Mouse (Mus musculus) frontal cortex, postnatal 36 days (tissue): ENCODE data around the gene Cachd1.
A peak's percentile ranks its signal among the peaks of the same experiment; 100 is the strongest.

Source experiments
- DNase-seq, 2 experiments: peaks; one replicate each; pipeline ENCODE4 v3.0.0; 2022; ENCODE audit warnings: low spot score in 2 of 2

Gene Cachd1

DNA sequence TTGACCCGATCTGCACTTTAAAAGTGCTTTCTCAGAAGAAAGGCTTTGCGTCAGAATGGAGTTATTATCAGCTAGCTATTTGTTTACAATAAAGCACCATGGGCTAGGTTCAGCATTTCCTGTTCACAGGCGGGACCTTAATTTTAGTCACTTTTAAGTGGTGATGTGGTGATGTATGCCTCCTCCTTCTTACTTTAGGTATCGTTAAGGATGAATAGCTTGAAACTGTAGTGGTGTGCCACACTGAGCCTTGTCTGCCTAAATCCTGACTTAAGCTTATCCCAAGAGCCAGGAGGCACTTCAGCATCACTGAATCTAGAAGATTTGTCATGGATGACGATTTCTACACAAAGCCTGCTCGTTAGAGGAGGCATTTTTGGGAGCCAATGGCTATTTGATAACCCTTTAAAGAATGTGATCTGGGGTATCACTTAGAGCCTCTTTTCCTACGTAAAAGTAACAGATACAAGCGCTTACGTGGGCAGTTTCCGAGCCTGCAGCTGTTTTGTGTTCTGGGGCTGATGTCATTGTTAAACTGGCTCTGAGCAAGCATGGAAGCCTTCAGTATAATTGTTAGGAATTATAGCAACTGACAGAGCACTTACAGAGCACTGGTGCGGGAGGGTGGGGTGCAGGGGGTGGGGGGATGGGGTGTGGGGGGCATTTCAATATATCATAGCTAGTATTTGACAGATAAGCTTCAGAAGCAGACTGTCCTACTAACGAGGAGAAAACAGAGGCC lies 89.7 kb downstream of the Cachd1 start:
- DNase-seq: no peak

DNA sequence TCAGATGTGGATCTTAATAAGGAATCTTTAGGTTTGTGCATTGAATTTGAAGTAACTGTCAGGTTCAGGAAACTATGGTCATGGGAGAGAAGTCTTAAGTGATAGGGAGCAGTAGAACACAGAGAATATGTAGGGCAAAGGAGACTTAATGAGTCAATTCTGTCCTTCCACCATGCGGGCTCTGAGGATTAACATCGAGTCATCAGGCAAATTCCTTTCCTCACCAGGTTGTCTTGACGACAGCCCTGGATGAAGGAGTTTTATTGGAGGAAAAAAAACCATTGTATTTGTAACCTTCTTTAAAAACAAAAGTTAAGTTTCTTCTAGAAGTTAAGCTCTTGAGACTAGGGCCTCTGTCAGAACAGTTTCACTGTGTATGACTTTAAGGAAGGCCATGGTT lies 100.9 kb downstream of the Cachd1 start:
- no peak for DNase-seq

DNA sequence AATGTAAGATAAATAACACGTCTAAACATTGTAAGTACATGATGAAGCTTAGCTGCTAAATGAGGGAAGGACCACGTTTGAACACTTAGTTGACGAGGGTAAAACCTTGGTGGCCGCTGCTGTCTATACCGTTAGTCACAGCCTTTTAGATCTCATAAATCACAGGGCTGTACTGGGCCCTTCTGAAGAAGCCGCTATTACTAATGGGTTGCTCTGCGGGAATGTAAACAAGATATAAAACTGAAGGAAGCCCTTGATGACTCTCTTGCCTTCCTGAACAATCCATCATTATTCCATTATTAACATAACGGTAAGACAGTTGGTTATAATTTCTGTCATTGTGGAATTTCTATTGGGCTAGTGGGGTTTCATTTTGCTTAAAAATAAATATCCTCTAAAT lies 102.9 kb downstream of the Cachd1 start:
- DNase-seq: no peak

DNA sequence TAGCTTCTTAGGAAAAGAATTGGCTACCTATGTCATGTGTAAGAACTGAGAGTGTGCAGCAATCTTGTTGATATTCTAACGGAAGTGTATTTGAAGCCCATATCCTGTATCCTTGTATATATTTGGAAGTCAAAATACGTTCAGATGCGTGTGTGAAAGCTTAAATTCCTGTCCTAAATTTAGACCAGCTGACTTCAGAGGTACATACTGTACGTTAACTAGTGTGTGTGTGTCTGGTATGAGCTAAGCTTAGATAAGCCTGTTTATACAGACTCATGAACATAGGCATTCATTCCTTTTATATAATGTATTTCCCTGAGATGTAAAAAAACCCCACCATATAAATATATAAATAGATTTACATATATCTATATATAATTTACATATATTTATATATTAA lies 103.6 kb downstream of the Cachd1 start:
- no peak for DNase-seq

DNA sequence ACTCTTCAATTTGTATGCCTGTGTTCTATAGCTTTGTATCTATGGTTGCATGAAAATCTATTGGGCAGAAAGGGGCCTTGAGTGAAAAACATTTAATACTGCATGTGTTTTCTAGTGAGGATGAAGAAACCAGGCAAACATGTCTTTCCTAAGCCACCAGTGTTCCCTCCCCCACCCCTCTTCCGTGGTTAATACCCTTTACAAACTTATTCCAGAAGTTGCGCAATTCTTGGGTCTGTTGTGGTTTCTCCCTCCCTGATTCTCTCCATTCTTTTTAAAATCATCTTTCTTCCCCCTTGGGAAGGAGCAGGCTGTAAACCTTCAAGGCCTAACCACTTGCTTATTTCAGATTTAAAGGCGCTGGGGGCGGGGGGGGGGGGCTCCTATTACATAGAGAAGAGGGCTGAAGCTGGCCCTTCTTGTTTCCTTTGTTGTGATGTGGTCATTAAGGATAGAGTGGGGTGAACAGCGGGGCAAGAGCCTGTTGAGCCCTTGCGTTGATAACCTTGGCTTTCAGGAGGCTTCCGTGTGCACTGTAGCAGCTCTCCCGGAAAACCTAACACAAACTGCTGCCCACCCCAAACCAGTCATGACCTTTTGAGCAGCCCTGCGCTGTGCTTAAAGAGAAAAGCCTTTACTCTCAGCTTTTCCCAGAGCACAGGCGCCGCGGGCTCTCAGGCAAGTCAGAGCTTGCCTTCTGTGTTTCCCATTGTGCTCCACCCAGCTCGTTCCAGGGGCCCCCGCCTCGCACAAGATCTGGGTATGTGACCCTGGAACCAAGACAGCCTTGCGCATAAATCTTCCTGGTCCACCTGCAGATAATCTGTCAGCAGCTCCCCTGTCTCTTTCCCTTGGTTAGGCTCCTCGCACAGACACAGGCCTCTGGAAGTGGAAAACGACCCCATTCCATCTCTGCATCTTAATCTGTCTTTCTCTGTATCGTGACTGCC lies 109.6 kb downstream of the Cachd1 start:
- DNase-seq: no peak

DNA sequence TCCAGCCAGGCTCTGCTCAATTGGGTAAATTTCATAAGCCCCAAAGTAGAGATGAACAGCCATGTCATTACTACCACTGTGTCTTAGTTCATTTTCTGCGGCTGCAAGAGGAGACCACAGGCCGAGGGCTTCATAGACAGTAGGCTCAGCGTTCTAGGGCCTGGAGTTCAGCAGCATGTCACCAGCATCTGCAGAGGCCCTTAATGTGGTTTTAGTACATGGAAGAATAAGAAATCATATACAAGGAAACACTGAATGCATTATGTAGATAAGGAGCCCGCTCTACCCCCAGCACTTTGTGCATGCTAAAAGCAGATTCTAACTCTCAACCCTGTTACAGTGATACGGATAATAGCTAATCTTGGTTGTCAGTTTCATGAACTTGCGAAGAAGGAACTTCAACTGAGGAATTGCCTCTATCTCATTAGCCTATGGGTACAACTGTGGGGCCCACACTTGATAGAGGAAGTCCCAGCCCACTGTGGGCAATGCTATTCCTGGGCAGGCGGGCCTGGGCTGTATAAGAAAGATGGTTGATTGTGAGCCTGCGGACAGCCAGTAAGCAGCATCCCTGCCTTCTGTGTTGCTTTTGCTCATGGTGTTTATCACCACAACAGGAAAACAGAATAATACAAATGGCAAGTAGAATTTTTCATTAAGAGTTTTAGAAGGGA lies 110.4 kb downstream of the Cachd1 start:
- DNase-seq: no peak

DNA sequence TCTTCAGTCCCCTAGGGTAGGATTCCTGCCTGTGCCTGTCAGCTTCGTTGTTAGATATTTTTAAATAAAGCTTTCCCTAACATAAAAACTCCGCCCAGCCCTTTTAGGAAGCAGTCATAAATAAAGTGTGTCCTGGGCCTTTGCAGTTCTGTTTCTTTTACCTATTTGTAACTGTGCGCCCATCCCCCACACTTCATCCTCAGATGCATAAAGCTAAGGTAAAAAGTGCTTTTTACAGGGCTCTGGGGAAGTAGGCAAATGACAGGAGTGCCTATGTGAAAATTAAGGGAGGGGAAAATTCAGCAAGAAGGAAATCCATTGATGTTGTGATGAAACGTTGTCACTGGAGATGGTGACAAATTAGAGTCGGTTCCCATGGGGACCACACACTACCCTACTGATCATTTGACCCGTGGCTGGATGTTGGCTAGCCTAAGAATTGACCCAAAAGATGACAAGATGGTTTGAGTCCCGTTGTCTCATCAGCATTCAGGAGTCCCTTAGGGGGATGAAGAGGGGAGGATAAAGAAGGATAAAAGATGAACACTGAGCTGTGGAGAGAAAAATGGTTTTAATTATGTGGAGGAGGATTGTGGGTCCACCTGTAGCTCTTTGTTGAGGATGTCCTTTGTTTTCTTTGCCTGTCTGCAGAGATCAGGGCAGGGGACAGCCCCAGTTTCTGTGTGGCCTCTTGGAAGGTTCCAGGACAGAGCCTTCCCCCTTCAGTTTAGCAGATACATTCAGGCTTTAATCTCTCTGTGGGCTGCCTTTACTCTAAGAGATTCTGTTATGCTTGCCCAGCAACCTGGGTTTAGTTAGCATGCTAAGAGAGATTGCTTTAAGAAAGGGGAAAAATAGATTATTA lies 113.9 kb downstream of the Cachd1 start:
- no peak for DNase-seq

DNA sequence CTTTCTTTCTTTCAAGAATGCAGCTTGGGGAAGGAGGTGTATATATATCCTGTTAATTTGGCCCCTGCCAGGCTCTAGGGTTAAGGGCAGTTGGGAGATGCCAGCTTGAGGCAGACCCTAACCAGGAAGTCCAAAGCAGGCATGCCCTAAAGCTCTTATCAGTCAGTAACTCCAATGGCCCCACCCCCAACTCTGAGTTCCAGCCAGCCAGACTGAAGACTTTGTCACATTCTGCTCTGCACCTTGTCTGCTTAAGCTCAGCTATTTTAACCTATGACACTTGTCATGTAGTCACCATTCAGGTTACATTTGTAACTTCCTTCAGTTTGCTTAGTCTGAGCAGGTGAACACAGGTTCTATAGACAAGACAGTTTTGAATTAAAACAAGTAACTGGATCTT lies 117.3 kb downstream of the Cachd1 start:
- DNase-seq: no peak

DNA sequence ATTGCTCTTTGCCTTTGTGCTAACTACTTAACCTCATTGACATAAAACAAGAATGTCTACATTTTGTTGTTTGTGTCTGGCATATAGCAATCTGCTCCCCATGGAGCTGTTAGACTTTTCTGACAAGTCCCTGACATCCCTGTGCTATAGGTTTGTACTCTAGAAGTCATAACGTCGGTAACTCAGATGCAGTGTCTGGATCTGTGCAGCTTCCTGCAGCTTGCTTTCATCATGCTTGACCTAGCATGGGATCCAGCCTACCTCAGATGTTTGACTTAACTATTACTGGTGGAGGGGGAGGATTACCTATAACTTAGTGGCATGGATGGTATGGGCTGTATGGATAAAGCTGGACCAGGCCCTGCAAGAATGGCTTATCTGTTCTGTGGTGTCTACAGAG lies 117.7 kb downstream of the Cachd1 start:
- no peak for DNase-seq

DNA sequence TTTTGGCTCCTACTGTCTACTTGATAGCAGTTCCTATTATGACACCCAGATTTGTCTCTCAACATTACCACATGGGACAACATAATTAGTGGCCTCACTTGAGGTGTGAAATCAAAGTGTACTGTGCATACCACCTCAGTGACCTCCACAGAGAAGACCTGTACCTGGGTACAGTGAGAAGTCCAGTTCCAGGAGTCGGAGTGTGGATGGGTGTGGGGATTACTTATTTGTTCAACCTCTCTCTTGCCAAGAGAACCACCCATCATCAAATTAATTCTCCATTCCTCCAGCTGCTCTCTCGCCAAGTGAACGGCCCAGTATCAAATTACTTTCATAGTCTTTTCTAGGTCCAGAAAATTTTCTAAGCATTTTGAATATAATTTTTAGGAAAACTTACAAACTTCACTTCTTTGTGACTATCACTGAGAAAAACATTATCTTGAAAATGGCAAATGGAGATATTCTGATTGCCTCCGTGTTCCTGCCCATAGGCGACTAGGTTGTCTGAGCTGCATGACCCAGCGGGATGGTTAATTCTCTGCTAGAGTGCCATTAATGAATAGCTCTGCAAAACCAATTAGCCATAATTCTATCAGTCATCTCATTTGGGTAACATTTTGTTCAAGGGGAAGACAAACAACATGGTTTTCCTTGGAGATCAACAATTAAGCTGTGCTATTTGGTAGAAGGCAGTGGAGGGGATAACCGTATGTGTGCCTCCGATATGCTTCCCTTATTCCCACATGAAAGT lies 120.0 kb downstream of the Cachd1 start:
- DNase-seq: no peak

DNA sequence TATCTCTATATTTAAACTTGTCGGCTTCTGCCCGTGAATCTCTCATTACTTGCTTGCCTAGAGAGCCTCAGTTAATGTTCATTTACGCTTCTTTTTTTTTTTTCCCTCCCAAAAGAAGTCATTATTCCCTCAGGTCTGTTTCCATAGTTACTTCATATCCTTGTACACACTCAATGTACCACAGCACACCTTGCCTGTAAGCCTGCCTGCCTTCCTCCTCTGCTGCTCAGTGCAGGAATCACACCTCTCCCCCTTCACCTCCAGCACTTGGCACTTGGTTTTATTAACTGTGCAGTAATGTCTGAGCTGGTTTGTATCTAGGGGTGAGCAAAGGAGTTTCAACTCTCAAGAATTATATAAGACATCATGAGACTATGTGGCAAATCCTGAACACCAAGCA lies 121.5 kb downstream of the Cachd1 start:
- DNase-seq: no peak

DNA sequence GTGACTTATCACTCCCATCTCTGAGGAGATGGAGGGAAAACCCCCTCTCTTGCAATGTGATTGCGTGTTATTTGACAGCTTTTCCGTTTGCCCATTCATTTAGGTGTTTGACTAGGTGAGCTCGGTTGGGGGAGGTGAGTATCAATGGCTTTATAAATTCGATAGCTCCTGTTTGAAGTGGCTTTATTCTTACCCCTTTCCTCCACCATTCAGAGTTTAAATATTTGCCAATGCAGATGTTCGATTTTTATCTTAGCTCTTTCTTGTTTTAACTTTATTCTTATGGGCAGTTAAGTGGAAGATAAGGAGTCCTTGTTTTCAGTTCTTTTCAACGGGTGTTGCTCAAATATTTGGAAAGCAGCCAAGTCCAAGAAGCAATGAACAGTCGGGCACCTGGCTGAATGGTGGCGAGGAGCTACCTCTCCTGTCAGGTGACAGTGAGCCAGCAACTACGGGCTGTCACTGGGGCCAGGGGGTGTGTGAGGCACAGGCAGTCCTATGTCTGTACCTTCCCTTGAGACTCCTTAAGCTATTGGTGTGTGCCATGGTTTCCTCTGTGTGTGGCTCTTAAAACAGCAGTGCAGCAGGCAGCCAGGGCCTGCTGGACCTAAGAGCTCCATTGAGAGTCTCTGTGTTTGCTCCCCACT lies 133.3 kb downstream of the Cachd1 start:
- no peak for DNase-seq

DNA sequence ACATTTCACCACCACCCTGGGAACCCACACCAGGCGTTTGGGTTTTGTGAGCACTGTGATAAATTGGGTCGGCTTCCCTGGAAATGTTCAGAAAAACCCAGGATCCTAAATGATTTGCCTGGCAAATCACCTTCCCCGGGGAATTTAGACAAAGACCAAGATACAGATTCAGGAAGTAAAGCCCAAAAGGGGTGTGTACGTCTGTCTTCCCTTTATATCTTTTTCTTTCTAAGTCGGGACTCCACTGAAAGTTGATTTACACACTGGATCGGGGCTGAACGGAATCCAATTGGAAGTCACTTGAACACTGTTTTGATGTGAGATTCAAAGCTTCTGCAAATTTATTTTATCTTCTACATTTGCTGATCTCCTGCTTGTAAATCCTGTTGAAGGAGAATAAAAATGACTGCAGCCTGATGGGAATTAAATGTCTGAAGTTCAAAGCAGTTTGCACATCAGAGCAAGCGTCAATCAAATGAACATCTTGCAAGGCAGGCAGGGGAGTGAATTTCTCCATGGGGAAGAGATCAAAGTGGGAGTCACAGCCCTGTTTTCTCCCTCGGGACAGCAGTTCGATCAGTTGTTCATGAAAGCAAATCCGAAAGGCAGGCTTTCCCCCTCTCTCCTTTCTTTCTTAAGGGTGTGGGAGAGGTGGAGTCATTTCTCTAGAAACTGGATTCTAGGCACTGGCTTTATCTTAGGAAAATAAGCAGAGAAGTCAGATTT lies 134.3 kb downstream of the Cachd1 start:
- DNase-seq: no peak

DNA sequence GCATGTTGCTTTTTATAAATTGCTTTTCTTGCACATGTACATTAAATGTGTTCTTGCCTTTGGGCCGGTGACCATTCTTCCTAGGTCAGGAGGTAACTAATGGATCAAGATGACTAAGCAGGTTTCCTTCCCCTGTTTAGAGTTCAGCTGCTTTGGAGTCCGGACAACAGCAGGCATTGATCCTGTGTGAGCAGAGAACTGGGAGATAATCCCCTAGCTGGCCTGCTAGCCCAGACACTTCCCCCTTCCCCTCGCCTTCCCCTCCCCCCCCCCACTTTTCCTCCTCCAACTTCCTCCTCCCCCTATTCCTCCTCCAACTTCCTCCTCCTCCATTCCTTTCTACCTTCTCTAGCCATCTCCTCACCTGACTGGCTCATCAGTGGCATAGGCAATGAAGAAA lies 135.2 kb downstream of the Cachd1 start:
- DNase-seq: no peak

DNA sequence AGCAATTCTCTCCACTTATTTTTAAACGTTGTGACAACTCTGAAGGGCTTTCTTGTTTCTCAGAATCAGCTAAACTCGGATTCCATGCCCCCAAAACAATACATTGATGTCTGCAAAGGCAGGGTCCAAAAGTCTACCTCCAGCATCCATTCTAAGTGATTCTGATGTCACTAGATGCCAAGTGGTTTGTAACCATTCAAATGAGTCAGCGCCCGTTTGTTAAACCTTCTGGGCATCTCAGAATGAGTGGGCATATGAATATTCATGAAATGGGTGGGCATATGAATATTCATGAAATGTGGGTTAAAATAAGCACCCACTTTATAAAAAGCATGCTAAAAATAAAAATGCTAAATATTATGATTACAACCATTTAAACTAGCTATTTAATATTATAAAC lies 137.2 kb downstream of the Cachd1 start:
- DNase-seq: peak in 1 of 2 experiments; percentile 23

DNA sequence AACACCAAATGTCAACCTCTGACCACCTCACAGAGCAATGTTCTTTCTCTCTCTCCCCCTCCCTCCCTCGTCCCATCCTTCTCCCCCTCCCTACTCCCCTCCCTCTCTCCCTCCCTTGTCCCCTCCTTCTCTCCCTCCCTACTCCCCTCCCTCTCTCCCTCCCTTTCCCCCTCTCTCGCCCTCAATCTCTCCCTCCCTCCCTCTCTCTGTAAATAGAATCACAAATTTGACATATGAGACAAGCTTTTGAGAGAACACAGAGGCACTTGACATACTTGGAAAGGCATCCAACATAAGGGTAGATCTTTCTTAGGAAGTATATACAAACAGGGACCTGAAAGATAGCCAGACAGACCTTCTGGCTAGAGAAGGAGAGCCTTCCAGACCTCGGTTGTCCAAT lies 138.1 kb downstream of the Cachd1 start:
- DNase-seq: no peak

DNA sequence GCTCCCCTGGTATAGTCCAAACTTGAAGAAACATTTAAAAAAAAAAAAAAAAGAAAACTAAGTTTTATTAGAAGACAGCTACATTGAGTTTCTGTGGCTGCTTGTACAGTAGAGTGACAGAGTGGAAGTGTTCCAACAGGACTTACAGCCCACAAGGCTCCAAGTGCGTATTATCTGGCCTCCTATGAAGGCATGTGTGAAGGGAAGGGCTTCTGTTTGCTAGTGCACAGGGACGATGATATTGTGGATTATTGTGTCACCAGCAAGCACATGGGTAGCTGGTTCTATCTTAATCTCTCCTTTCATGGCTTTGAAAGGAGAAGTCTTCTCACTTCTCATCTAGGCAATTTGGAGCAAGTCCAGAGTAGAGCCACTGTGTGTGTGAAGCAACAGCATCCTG lies 138.6 kb downstream of the Cachd1 start:
- no peak for DNase-seq

DNA sequence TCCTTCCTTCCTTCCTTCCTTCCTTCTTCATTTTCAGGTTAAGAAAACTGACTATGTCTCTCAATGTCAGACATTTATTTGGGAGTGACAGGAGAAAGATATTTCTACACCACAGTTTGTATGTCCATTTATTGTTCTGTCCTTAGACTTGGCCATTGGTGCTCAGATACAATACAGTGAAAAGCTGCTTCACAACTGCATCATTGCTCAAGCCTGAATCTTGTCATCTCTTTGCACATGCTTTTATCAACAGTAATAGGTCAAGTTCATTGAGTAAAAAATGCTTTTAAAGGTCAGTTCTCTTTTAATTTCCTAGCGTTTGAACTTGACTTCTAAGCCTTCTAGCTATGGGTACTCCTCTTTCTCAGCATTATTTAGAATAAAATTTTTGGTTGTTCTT lies 141.0 kb downstream of the Cachd1 start:
- DNase-seq: no peak

DNA sequence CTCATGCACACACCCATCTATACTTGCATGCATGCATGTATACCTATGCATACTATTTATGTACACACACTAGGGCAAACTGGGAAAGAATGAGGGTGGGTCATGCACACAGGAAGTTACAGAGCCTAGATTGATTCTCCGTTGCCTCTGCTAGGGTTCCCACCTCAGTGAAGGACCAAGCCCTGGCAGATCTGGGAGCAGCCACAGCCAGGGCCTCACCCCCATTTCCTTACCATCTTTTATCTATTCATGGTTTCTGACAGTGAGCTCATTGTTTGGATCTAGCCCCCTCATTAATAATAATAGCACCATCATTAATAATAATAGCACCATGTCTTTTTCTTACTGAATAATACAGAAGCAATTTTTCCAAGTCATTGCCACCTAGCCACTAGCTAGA lies 143.9 kb downstream of the Cachd1 start:
- no peak for DNase-seq
